Mouse (Mus musculus) liver, embryonic 16.5 days (tissue): ENCODE measurements around the gene Abcc4. TPM values are rescaled to one million over a fixed set of nuclear protein-coding genes. Genes with fewer than 3 reads are reported as not detected.

Experiments
- ATAC-seq: fragments of 200-750 bp; cut with Nextera tagmentation; 2 replicates; pipeline ENCODE4 v1.8.0; 2017; ENCODE audit warnings: low read depth, mild to moderate bottlenecking, moderate number of reproducible peaks, moderate library complexity
- H3K27ac ChIP-seq: fragments of 300-500 bp; sonication (generic); 2 replicates; pipeline ENCODE4 v1.5.1; 2014; ENCODE audit warnings: mild to moderate bottlenecking, low read length
- H3K27me3 ChIP-seq: fragments of 300-500 bp; sonication (generic); 2 replicates; pipeline ENCODE4 v1.6.1; 2014; ENCODE audit warnings: low read depth, low read length, mixed read lengths; ENCODE audit not compliant: control insufficient read depth, insufficient read depth
- H3K36me3 ChIP-seq: fragments of 300-500 bp; sonication (generic); 2 replicates; pipeline ENCODE4 v1.6.1; 2014; ENCODE audit warnings: mild to moderate bottlenecking; ENCODE audit not compliant: control insufficient read depth, insufficient read depth
- H3K4me1 ChIP-seq: fragments of 300-500 bp; sonication (generic); 2 replicates; pipeline ENCODE4 v1.6.1; 2014; ENCODE audit warnings: low read depth, low read length, mixed read lengths; ENCODE audit not compliant: control insufficient read depth
- H3K4me2 ChIP-seq: fragments of 300-500 bp; sonication (generic); 2 replicates; pipeline ENCODE4 v1.6.1; 2014; ENCODE audit warnings: low read depth, low read length, mixed read lengths
- H3K4me3 ChIP-seq: fragments of 300-500 bp; sonication (generic); 2 replicates; pipeline ENCODE4 v1.5.1; 2014; ENCODE audit warnings: low read depth, mild to moderate bottlenecking, low read length
- H3K9ac ChIP-seq: fragments of 300-500 bp; sonication (generic); 2 replicates; pipeline ENCODE4 v1.6.1; 2014; ENCODE audit warnings: low read depth, low read length
- H3K9me3 ChIP-seq: fragments of 300-500 bp; sonication (generic); replicated peaks from 2 replicates; pipeline ENCODE4 v1.6.1; 2016; ENCODE audit warnings: low read length; ENCODE audit not compliant: control insufficient read depth
- WGBS: fragments of 180-500 bp; shearing (Covaris S2); extraction: QIAGEN DNeasy Blood & Tissue Kit; methylation state at CpG from one replicate; pipeline ENCODE4 v1.1.7; 2014; ENCODE audit not compliant: insufficient replicate concordance; 5-methylcytosine and 5-hydroxymethylcytosine counted together
- polyA plus RNA-seq: library from polyadenylated mRNA; unstranded; fragments of >200 nt; fragmentation: Nextera tagmentation; extraction: Ambion mirVana; gene quantifications from 2 replicates; pipeline ENCODE4 v1.2.1, GENCODE M21; 2015

Abcc4 gene
- 1.7 and 2.3 TPM in 2 replicates for polyA plus RNA-seq

DNA sequence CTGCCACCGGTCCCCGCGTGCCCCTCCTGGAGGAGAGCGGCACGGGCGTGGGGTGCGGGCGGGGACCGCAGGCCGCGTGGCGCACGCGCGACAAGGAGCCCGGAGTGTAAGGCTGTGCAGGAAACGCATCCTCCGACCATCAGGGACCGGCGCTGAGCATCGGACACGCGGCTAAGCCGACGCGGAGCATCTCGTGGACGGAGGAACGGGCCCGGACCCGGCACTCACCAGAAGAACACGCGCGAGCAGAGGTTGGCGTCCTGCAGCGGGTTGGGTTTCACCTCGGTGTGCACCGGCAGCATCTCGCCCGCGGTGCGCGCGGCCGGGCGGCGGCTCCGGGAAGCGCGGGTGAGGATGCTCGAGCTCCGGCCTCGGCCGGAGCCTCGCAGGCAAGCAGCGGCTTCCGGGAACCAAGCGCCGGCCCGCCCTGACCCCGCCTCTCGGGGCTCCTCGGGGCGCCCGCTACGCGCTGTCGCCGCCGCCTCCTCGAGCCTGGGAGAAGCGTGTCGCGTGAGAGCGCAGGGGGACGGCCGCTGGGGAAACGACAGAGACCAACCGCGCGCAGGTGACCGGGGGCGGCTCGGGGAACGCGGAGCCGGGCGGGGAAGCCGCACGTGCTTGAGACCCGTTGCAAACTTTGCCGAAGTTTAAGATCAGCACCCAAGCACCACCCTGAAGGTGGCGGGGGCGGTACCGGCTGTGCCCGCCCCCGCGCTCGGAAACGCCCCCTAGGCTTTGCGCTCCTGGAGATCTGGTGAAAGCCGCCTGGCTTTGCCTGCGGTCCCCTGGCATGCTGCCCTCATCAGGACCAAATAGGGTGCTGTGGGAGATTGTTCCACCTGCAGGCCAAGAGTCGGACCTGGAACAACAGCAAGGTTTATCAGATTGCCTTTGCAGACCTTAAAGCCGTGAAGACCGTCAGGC is at the start of gene Abcc4:
Gene Abcc4 (minus strand): TSS at position 412 of the 924 bp plus-strand sequence.
- Histone ChIP-seq H3K9ac (peak within 1 kb of the TSS; percentile 70), H3K4me2 (peak within 1 kb of the TSS; percentile 99), H3K4me3 (peak within 1 kb of the TSS; percentile 74), H3K9me3 (no peaks in the 10 kb centered on the region), H3K36me3 (no peaks in the 10 kb centered on the region), H3K27me3 (no peaks in the 10 kb centered on the region), H3K27ac (peak within 1 kb of the TSS; percentile 64), H3K4me1 (peaks cover 28% of the 10 kb centered on the region)
- peak; percentile 89 for ATAC-seq
- under 1% methylated on average over 106 of the region's 106 CpGs for WGBS

DNA sequence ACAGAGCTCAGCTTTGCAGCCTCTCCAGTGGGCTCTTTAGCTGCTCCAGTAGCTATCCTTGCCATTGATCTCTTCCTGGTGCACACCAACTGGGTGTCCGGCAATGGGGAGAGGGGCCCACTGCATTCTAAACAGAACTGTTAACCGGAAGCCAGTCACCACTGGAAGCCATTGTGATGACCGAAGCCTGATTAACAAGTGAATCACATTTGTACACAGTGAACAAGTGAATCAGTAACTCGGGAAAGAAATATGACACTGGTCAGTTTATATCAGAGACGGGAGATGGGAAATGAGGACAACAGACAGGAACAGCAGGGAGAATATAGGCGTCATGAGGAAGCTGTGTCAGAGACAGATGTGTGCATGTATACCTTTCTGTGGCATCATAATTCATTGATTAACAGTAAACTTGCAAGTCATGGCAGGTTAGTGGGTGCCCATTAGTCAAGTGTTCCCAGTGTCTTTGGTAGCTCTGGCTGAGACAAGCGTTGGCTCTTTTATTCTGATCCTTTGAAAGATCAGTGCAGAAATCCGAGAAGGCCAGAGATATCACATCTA is 45.3 kb upstream of the Abcc4 start:
- WGBS: 69% methylated on average over 8 of the region's 8 CpGs
- Histone ChIP-seq H3K36me3 (no peaks in the 10 kb centered on the region), H3K9ac (no peak overlapping the region), H3K9me3 (no peaks in the 10 kb centered on the region), H3K4me3 (no peak overlapping the region), H3K4me2 (peak overlapping the region; percentile 38; the same call in 1 of the 2 replicates), H3K27ac (peak overlapping the region; percentile 84), H3K4me1 (peaks cover 21% of the 10 kb centered on the region), H3K27me3 (no peaks in the 10 kb centered on the region)
- ATAC-seq: no peak

DNA sequence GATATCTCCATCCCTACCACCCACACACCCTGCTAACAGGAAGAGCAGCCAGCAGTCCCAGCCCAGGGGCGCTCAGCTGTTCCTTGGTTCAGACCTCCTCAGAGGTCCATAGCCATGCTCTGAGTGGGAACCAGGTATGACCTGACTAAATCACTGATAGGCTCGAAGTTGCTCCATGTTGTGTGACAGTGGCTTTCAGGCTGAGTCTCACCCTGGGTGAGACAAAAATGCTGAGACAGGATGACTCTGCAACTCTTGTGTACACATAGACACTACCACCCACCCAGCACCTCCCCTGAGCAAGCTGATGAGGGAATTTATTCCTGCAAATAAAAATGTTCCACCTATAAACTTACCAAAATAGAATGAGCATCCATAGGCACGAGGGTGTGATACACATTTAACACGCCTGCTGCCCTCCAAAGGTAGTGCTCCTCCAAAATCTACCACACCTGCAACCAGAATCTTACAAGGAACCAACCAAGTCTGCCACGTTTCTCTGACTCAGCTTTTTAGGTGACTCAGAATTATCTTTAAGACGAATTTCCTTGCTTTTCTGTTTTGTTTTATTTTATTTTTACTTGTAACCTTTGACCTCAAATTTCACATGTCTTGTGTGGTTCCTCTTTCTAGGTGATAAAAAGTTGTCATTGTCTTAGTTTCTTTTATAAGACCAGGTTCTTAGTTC is 44.6 kb upstream of the Abcc4 start:
- ATAC-seq: peak; percentile 98
- Histone ChIP-seq H3K4me1 (peaks cover 21% of the 10 kb centered on the region), H3K27me3 (no peaks in the 10 kb centered on the region), H3K36me3 (no peaks in the 10 kb centered on the region), H3K9ac (peak overlapping the region; percentile 31; the same call in 1 of the 2 replicates), H3K27ac (peak overlapping the region; percentile 87), H3K9me3 (no peaks in the 10 kb centered on the region), H3K4me2 (peak overlapping the region; percentile 38; the same call in 1 of the 2 replicates), H3K4me3 (no peak overlapping the region)
- WGBS: 46% methylated on average over 6 of the region's 6 CpGs

DNA sequence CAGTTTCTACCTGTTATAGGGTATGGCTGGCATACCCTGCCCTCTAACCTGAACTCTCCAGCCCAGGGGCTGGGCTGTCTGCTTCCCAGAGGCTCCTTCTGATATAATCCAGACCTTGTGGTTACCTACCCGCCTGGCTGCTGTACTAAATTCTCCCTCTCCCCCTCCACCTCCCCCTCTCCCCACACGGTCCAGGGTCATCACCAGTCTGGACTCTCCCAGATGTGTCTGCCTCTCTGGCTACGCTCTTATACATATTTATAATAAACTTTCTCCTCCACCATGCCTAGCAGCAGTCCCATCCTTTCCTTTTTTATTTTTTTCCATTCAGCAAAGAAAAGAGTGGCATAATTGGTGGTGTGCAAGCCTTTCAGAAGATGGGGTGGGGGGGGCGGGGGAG is 43.7 kb upstream of the Abcc4 start:
- ATAC-seq: no peak
- H3K9me3 ChIP-seq: no peaks in the 10 kb centered on the region
- H3K4me1 ChIP-seq: peaks cover 21% of the 10 kb centered on the region
- WGBS: 46% methylated on average over 4 of the region's 4 CpGs
- no peak overlapping the region for H3K27ac ChIP-seq
- H3K4me3 ChIP-seq: no peak overlapping the region
- no peaks in the 10 kb centered on the region for H3K27me3 ChIP-seq
- H3K36me3 ChIP-seq: no peaks in the 10 kb centered on the region
- H3K9ac ChIP-seq: no peak overlapping the region
- H3K4me2 ChIP-seq: no peak overlapping the region

DNA sequence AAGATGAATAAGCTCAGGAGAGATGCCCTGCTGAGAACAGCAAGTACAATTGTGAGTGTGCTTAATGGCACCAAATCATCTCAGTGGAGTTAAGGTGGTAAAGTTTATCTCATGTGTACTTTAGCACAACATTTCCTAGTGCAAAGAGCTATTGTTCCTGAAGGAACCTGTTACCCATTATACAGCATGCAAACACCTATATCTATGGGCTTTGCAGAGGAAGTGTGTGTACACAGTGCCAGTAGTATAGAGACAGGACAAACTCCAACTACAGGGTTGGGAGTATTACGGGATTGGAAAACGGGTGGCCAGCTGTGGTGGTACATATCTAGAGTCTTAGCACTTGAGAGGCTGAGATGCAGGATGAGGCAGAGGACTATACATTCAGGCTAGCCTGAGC is 43.0 kb upstream of the Abcc4 start:
- no peak overlapping the region for H3K4me3 ChIP-seq
- no peaks in the 10 kb centered on the region for H3K27me3 ChIP-seq
- no peak overlapping the region for H3K4me2 ChIP-seq
- H3K4me1 ChIP-seq: peaks cover 21% of the 10 kb centered on the region
- no peak for ATAC-seq
- H3K36me3 ChIP-seq: no peaks in the 10 kb centered on the region
- no peak overlapping the region for H3K27ac ChIP-seq
- no peak overlapping the region for H3K9ac ChIP-seq
- H3K9me3 ChIP-seq: no peaks in the 10 kb centered on the region
- 77% methylated on average over 2 of the region's 2 CpGs for WGBS

DNA sequence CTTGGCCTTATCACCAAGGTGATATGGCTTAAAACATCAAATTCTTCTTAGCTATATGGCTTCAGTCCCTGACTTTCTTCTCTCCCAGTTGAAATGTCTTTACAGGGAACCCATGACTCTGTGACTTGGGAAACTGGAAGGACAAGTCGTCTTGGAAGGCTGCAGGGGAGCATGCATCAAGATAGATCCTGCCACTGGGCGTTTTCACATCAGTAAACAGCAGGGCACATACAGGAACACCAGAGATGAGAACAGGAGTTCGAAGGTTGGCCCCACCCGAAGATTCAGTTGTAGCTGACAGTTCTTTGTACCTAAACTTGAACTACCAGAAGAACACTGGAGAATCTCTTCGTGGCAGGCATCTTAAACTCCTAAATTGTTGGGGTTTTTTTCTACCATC is 36.8 kb upstream of the Abcc4 start:
- H3K4me3 ChIP-seq: no peak overlapping the region
- no peaks in the 10 kb centered on the region; the same call in 1 of the 2 replicates for H3K27me3 ChIP-seq
- WGBS: 42% methylated on average over 5 of the region's 5 CpGs
- H3K36me3 ChIP-seq: no peaks in the 10 kb centered on the region
- no peak overlapping the region for H3K4me2 ChIP-seq
- no peaks in the 10 kb centered on the region for H3K9me3 ChIP-seq
- H3K9ac ChIP-seq: no peak overlapping the region
- no peak overlapping the region for H3K27ac ChIP-seq
- H3K4me1 ChIP-seq: no peaks in the 10 kb centered on the region
- ATAC-seq: no peak

DNA sequence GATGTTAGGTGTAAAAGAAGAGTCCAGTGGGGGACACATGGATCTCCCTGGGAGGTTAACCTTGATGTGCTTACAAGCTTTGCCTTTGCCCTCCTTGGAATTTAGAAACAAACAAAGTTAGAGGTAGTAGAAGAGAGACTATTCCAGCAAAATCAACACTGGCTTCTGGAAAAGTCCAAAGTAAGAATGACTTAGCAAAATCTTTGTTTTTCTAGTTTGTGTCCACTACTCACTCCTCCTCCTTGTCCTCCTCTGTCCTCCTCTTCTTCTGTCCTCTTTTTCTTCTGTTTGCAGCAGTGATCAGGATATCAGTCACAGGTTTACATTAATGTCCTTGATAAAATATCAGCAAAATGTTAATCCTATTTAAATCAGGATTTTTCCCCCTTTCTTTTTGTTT is 35.8 kb upstream of the Abcc4 start:
- no peaks in the 10 kb centered on the region for H3K4me1 ChIP-seq
- ATAC-seq: no peak
- H3K36me3 ChIP-seq: no peaks in the 10 kb centered on the region
- no peak overlapping the region for H3K4me2 ChIP-seq
- H3K9ac ChIP-seq: no peak overlapping the region
- no peak overlapping the region for H3K4me3 ChIP-seq
- no peaks in the 10 kb centered on the region; the same call in 1 of the 2 replicates for H3K27me3 ChIP-seq
- H3K27ac ChIP-seq: no peak overlapping the region
- H3K9me3 ChIP-seq: no peaks in the 10 kb centered on the region

DNA sequence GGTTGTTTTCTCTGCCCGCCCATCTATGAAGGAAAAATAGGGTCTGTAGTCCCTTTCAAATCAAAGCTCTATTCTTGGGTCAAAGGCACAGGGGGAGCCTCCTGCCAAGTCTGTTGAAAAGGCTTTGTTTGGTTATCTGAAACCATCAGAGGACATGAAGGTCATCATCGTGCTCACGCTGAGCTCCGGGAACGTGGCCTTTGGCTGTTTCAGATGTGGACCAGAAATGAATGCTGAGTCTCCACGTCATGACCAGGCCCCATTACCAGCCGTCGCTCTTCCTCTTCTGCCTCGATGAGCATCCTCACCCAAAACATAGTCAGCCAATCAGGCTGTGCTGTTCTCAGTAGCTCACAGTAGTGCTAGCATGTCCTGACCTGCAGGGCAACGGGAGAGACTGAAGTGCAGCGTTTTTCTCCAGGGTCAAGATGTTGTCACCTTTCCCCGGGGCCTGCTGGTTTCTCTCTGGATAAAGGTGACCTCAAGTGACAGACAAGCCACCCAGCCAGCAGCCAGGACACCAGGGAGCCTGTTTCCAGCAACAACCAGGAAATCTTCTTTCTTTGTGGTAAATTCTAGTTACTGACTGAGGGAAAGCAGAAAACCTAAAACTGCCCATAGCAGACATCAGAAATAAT is 31.4 kb upstream of the Abcc4 start:
- WGBS: 53% methylated on average over 12 of the region's 12 CpGs
- no peak overlapping the region for H3K27ac ChIP-seq
- ATAC-seq: no peak

More for the DNA sequence above, 31.4 kb upstream of the Abcc4 start:
- Histone ChIP-seq H3K4me2 (no peak overlapping the region), H3K4me1 (no peaks in the 10 kb centered on the region), H3K27me3 (no peaks in the 10 kb centered on the region), H3K36me3 (no peaks in the 10 kb centered on the region), H3K9ac (no peak overlapping the region), H3K9me3 (no peaks in the 10 kb centered on the region), H3K4me3 (no peak overlapping the region)
